Mouse (Mus musculus): ENCODE measurements around the gene Gm28047.

The Gm28047 gene

GRCm38 (mm10) chr15:102546677-102547427 is 78.0 kb downstream of the Gm28047 start:
- DNase-seq = no peak

DNA sequence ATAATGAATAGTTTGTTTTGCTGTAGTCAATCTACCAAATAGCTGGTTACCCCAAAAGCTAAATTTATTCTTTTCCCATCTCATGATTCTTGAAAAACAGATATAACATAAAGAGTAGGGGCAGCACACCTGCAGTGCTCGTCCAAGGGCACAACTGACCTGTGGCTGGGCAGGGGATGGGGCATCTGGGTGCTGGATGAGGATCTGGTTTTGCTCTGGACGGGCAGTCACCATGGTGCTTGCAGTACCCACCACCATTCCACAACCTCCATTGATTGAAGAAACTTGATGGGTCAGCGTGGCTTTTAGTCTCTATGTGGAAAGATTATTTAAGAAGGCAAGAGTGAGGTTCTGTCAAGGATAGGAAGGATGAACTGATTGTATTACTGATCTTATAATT is 78.6 kb downstream of the Gm28047 start:
- DNase-seq = no peak

- no peak for DNase-seq
Measured at GRCm38 (mm10) chr15:102544801-102545200, 80.1 kb downstream of the Gm28047 start.

GRCm38 (mm10) chr15:102533926-102534325 is 90.9 kb downstream of the Gm28047 start:
- DNase-seq = no peak

DNA sequence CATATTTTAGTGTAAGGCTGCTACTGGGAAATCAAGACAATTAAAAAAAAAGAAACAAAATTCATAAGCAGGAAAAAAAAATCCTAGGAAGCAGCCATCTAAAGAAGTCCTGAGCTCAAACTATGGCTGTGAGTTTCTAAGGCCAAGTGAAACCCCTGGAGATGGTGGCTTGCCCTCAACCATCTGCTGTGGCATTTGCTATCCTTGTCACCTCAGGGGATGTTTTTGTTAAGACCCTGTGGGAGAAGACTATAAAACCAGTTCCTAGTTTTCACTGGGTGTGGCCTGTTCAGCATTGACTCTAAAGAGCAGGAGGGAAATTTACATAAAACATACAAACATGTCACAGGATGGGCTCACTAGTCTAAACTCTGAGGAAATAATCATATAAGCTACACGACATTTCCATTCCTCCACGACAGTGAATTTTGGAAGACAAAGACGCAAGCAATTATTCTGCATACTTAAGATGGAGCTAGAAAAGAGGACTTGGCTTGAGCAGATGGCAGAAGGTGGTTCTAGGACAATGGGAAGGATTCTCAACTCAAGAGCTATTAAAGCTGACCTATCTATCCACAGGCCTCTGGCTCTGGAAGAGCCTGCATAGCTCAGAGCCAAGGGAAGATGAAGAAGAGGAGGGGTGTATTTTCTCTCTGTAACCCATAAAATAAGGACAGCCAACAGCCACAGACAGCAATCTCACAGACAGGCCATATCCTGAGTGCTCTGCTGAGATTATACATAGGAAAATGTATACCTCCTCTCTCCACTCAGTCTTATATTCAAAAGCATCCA is 92.6 kb downstream of the Gm28047 start:
- DNase-seq = no peak

DNA sequence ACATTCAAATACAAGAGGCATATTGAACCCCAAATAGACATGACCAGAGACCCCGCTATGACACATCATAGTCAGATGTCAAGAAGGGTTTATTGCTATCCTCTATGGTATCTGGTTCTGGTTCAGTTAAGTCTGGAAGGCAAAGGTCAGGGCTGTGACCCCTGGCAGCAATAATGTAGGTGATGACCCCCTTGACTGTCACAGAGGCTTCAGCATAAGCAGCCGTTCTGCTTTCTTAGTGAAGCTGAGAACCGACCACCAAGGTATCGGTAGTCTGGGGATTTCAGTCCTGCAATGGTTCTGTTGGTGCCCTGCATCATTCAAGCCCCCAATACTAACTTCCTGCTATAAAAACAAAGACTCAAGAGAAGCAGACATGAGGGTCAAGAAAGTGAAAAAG is 93.3 kb downstream of the Gm28047 start:
- DNase-seq = no peak

DNA sequence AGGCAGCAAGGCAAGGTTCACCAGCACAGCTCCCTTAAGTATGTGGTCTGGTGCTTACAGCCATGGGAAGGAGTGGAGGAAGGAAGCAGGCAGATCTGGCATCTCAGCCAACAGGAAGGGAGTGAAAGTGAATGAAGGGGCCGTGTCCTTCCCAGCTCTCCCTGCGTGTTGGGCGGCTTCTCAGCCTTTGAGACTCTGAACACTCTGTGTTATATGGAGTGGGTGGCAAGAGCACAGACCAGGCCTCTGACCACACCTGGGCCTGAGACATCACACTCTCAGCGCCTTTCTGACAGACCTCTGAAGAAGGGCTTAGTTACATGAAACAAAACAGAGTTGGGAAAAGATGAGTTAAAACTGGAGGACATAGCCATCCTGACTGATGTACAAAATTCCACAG is 94.3 kb downstream of the Gm28047 start:
- DNase-seq = no peak

- no peak for DNase-seq
Measured at GRCm38 (mm10) chr15:102528396-102528795, 96.5 kb downstream of the Gm28047 start.

DNA sequence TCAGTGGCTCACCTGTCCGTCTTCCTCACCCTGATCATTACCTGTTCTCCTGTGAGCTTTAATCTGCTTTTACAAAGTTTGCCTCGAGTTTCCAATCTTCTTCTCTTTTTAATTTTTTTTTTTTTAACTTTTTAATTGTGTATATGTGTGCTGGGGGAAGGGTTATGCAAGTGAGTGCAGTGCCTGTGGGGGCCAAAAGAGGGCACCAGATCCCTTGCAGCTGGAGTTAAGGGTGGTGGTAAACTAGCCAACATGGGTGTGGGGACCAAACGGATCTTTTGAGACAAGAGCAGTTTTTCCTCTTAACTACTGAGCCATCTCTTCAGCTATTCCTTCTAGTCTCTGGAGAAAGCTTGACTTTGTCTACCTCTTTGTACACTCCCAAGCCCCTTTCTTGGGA is 96.9 kb downstream of the Gm28047 start:
- DNase-seq = peak; percentile 28

DNA sequence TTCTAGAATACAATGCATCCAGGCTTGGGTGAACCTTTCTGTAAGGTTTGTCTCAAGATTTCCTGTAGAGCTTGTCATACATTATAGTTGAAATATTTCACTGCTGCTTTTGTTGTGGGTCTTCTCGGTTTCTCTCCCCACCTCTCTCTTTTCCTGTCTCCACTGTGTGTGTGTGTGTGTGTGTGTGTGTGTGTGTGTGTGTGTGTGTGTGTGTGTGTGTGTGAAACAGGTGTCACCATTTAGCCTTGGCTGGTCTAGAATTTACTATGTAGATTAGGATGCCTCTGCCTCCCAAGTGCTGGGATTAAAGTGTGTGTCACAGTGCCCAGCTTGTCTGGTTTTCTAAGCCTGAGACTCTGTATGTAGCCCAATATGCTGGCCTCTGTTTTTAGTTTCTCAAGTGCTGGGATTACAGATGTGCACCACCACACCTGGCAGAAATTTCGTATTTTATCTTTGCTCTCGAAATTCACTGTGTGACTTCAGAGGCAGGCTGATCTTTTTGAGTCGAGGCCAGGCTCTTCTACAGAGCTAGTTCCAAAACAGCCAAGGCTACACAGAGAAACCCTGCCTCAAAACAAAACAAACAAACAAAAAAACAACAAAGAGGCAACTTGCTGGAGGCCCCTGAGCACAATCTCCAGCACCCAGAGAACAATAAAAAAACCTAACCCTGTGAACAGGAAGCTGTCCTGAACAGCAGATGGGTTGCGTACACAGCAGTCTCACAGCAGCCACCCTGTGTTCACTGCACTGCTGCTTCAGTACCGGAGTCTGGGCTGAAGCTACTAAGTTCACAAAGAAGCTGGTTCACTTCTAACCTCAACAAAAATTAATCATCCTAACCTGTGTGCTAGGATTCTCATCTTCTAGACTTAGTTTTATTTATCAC is 98.5 kb downstream of the Gm28047 start:
- peak; percentile 36 for DNase-seq

- DNase-seq = peak; percentile 73
Measured at GRCm38 (mm10) chr15:102524892-102525485, 99.9 kb downstream of the Gm28047 start, which contains the start of gene Npff. Gene Npff (minus strand): TSS chr15:102524942.

DNA sequence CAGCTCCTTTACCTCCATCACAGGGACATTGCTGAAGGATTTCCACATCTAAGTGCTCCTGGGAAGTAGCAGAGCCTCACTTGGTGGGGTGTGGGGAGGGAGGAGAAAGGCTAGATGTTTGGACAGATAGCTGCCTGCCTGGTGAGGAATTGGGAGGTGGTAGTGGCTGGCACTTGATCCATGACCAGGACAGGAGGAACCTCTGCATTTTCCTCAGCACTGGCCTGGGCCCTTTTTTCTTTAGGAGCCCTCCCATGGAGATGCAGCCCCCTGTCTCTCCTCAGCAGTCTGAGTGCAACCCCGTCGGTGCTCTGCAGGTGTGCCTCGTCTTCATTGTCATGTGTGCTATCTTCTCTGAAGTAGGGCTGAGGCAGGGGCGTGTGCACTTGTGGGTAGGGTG is 103.4 kb downstream of the Gm28047 start:
- DNase-seq = no peak

GRCm38 (mm10) chr15:102520416-102520815 is 104.5 kb downstream of the Gm28047 start:
- DNase-seq = no peak

DNA sequence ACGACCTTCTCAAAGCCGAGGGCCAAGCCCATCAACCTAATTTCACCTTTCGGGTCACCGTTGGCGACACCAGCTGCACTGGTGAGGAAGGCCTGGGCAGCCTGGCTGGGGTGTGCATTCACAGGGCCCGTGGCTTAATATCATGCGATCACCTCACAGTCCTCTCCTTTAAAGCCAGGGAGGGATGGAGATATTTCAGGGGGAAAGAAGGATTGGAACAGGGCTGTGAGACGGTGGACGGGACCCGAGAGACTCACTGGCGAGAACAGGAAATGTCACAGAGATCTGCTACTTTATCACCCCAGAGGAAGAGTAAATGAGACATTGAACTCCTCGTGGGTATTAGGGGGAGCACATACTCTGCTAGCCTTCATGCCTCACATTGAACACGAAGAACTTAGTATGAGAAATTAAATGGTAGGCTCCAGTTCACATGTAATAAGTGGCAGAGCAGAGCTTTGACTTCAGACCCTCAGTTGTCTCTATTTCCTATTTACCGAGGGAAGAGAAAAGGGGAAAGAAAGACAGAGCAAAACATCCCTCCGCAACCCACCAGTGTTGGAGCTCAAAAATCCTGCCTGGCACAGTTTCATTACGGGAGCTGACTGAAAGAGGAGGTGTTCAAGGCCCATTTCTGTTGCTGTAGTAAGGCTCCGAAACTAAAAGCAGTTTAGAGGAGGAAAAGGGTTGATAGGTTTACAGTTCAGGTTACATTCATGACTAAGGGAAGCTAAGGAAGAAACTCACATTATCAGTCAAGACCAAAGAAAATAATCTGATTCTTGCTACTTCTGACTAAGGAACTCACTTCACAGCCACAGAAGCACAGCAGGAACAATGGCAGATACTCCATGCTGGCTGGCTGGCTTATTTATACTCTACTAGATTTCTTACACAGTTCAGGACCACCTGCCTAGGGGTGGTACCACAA is 105.4 kb downstream of the Gm28047 start:
- no peak for DNase-seq

GRCm38 (mm10) chr15:102518859-102519201 is 106.0 kb downstream of the Gm28047 start:
- no peak for DNase-seq

GRCm38 (mm10) chr15:102517976-102518858 is 106.7 kb downstream of the Gm28047 start, which contains the start of gene Tarbp2:
Gene Tarbp2 (plus strand): TSS chr15:102518192.
- peak; percentile 99 for DNase-seq

GRCm38 (mm10) chr15:102517631-102517975 is 107.3 kb downstream of the Gm28047 start:
- no peak for DNase-seq

GRCm38 (mm10) chr15:102516728-102517404 is 108.0 kb downstream of the Gm28047 start, which contains the start of gene Map3k12:
Gene Map3k12 (minus strand): TSS chr15:102517064.
- peak; percentile 77 for DNase-seq

- DNase-seq = no peak
Measured at GRCm38 (mm10) chr15:102516293-102516692, 108.6 kb downstream of the Gm28047 start.

DNA sequence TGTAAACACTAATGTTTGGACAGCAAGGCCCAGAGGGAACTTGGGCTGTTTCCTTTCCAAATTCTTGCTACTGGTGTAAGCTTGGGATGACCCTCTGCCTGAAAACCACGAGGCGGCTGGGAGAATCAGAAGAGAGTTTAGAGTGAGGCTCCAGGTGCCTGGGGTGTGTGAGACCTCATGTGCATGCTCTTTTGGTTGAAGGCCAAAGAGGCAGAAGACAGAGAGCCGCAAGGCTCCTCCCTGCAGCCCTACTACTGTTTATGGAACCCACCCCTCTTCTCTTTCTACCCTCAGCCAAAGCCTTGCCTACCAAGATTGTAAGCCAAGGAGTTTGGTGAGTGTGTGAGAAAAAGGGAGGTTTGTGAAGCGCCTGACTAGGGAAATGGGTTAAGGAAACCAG is 109.1 kb downstream of the Gm28047 start:
- no peak for DNase-seq
